Mouse (Mus musculus): ENCODE measurements at regions not wholly inside any gene's neighbourhood (a gene's known extent, or its start where the extent isn't known, plus 50 kb on each side); places are given as distances from the start of the nearest gene placed in this dataset.

- no peak for DNase-seq
Measured at GRCm38 (mm10) chr13:115671685-115672084, 569.9 kb upstream of the Itga1 start.

- DNase-seq, result no peak
Measured at GRCm38 (mm10) chr13:115669516-115669915, 567.8 kb upstream of the Itga1 start.

GRCm38 (mm10) chr13:115655134-115655533 lies 553.4 kb upstream of the Itga1 start:
- no peak for DNase-seq

GRCm38 (mm10) chr13:115652935-115653334 lies 551.2 kb upstream of the Itga1 start:
- no peak for DNase-seq

- no peak for DNase-seq
Measured at GRCm38 (mm10) chr13:115652352-115652751, 550.6 kb upstream of the Itga1 start.

- no peak for DNase-seq
Measured at GRCm38 (mm10) chr13:115631410-115632105, 529.8 kb upstream of the Itga1 start.

GRCm38 (mm10) chr13:115630603-115631002 lies 528.8 kb upstream of the Itga1 start:
- no peak for DNase-seq

- DNase-seq, result no peak
Measured at GRCm38 (mm10) chr13:115613174-115613573, 511.4 kb upstream of the Itga1 start.

GRCm38 (mm10) chr13:115606441-115606840 lies 504.7 kb upstream of the Itga1 start:
- no peak for DNase-seq

GRCm38 (mm10) chr13:115595126-115595671 lies 493.4 kb upstream of the Itga1 start:
- no peak for DNase-seq

GRCm38 (mm10) chr13:115575967-115576366 lies 474.2 kb upstream of the Itga1 start:
- DNase-seq, result no peak

GRCm38 (mm10) chr13:115575052-115575891 lies 473.5 kb upstream of the Itga1 start:
- no peak for DNase-seq

GRCm38 (mm10) chr13:115541167-115541566 lies 439.4 kb upstream of the Itga1 start:
- no peak for DNase-seq

GRCm38 (mm10) chr13:115535900-115536299 lies 434.1 kb upstream of the Itga1 start:
- no peak for DNase-seq

GRCm38 (mm10) chr13:115513914-115514313 lies 412.1 kb upstream of the Itga1 start:
- no peak for DNase-seq

GRCm38 (mm10) chr13:115512214-115512613 lies 410.4 kb upstream of the Itga1 start:
- DNase-seq, result no peak

GRCm38 (mm10) chr13:115508646-115509045 lies 406.9 kb upstream of the Itga1 start:
- no peak for DNase-seq

GRCm38 (mm10) chr13:115494399-115494798 lies 392.6 kb upstream of the Itga1 start:
- no peak for DNase-seq

GRCm38 (mm10) chr13:115475861-115476260 lies 374.1 kb upstream of the Itga1 start:
- DNase-seq, result no peak

GRCm38 (mm10) chr13:115465689-115466088 lies 363.9 kb upstream of the Itga1 start:
- no peak for DNase-seq

GRCm38 (mm10) chr13:115451244-115451643 lies 349.5 kb upstream of the Itga1 start:
- DNase-seq, result no peak

- DNase-seq, result no peak
Measured at GRCm38 (mm10) chr13:115427091-115428033, 325.6 kb upstream of the Itga1 start.
